Mouse (Mus musculus): ENCODE data around the gene Cblb. TPM values are rescaled to one million over a fixed set of nuclear protein-coding genes. Genes with fewer than 3 reads are reported as not detected.

The Cblb gene
- polyA plus RNA-seq, 1 experiment from 2014 or later = 7.7 TPM

DNA sequence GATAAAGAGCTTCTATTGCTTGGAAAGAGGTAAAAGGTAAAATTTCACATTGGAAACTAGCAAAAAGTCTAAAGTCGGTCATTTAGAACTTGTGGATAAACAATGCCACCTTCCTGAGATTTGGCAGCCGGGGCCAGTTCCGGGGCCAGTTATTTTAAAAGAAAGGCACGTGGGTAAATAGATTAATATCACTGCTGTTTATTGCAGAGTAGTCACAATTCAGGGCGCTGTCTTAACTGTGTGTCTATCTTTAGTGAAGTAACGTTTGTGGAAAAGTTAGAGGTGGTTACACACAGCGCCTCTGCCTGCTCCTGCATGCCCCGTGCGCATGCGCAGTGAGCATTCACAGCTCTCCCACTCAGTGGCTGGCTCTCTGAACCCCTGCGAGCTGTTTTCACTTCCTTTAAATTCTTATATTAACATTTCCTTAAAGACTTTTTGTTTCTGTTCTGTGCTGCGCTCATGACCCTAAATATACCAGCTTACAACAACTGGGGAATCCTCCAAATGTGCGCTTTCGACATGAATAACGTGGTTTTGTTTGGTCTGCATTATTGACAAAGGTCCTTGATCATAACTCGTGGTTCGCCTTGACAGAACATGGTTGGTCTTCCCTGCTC, 29.2 kb downstream of the Cblb start:
- Histone ChIP-seq H3K9ac (replicated peaks) (no peak overlapping the region), H3K27me3 (replicated peaks) (no peaks in the 10 kb centered on the region), H3K4me3 (replicated peaks) (no peak overlapping the region), H3K4me2 (no peak overlapping the region), H3K4me1 (peaks cover 32% of the 10 kb centered on the region), H3K36me3 (no peaks in the 10 kb centered on the region), H3K9me3 (replicated peaks) (no peaks in the 10 kb centered on the region), H3K27ac (replicated peaks) (peak overlapping the region; percentile 7; the same call in 1 of the 2 replicates)
- ATAC-seq (ENCODE audit: low FRiP score) = no peak
- WGBS = 83% methylated on average over 17 of the region's 17 CpGs

GRCm38 (mm10) chr16:52061015-52061481, 30.0 kb downstream of the Cblb start:
- ATAC-seq (ENCODE audit: low FRiP score) = no peak

DNA sequence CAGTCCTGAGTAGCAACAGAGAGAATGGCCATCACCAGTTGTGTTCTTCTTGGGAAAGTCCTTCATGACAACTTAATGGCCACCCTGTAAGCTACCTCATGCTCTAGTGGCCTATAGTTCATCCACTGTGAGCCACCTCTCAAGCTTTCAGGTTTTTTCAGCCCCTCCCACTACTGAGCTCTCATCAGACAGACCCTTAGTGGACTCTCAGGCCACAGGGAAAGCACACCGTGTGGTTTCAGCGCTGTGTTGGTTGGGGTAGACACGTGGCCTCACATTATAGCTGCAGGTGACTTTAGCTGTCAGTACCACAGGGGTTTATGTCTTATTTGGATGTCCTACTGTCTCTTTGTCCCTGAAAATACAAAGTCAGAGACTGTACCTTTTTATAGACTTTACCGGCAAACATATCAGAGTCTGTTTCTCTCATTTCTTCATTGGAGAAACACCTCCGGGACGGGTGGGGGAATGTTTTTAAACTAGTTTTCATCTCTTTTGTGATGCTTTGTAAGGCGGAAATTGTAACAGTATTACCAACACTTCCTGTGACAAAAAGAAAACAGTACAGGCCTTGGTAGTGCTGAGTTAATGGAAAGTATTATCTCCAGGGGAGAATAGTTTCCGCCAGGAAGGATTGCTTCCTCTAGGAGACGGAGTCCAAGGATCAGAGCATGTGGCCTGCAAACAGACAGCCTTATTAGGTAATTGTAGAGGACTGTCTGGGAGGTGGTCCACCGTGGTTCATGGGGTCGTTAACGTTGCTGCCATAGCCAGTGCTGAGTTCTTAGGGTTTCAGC, 33.5 kb downstream of the Cblb start:
- Histone ChIP-seq H3K4me1 (peaks cover 23% of the 10 kb centered on the region), H3K36me3 (no peaks in the 10 kb centered on the region), H3K27me3 (replicated peaks) (no peaks in the 10 kb centered on the region), H3K27ac (replicated peaks) (no peak overlapping the region), H3K4me2 (no peak overlapping the region), H3K9ac (replicated peaks) (no peak overlapping the region), H3K4me3 (replicated peaks) (no peak overlapping the region), H3K9me3 (replicated peaks) (no peaks in the 10 kb centered on the region)
- no peak for ATAC-seq (ENCODE audit: low FRiP score)
- WGBS = 63% methylated on average over 12 of the region's 12 CpGs

More at GRCm38 (mm10) chr16:52061015-52061481, 30.0 kb downstream of the Cblb start:
- Histone ChIP-seq H3K9ac (replicated peaks) (no peak overlapping the region), H3K36me3 (no peaks in the 10 kb centered on the region), H3K4me1 (peaks cover 32% of the 10 kb centered on the region), H3K27ac (replicated peaks) (peak overlapping the region; percentile 7; the same call in 1 of the 2 replicates), H3K9me3 (replicated peaks) (no peaks in the 10 kb centered on the region), H3K27me3 (replicated peaks) (no peaks in the 10 kb centered on the region), H3K4me2 (no peak overlapping the region), H3K4me3 (replicated peaks) (no peak overlapping the region)
- 63% methylated on average over 4 of the region's 4 CpGs for WGBS

- H3K27me3 ChIP-seq (replicated peaks) = no peaks in the 10 kb centered on the region
- H3K4me3 ChIP-seq (replicated peaks) = no peak overlapping the region
- 85% methylated on average over 10 of the region's 10 CpGs for WGBS
- H3K4me2 ChIP-seq = no peak overlapping the region
- peaks cover 12% of the 10 kb centered on the region; the same call in 1 of the 2 replicates for H3K4me1 ChIP-seq
- H3K27ac ChIP-seq (replicated peaks) = no peak overlapping the region
- no peaks in the 10 kb centered on the region for H3K36me3 ChIP-seq
- no peak for ATAC-seq (ENCODE audit: low FRiP score)
- no peaks in the 10 kb centered on the region for H3K9me3 ChIP-seq (replicated peaks)
- H3K9ac ChIP-seq (replicated peaks) = no peak overlapping the region
These were observed 36.8 kb downstream of the Cblb start for GRCm38 (mm10) chr16:52067632-52068516.

GRCm38 (mm10) chr16:52068517-52068874, 37.5 kb downstream of the Cblb start:
- H3K4me1 ChIP-seq = peaks cover 12% of the 10 kb centered on the region; the same call in 1 of the 2 replicates
- WGBS = 97% methylated on average over 3 of the region's 3 CpGs

GRCm38 (mm10) chr16:52069648-52070047, 38.6 kb downstream of the Cblb start:
- WGBS = 86% methylated on average over 6 of the region's 6 CpGs
- Histone ChIP-seq H3K9me3 (replicated peaks) (no peaks in the 10 kb centered on the region), H3K4me1 (peaks cover 9% of the 10 kb centered on the region; the same call in 1 of the 2 replicates), H3K27me3 (replicated peaks) (no peaks in the 10 kb centered on the region), H3K4me2 (no peak overlapping the region), H3K27ac (replicated peaks) (no peak overlapping the region), H3K36me3 (no peaks in the 10 kb centered on the region), H3K4me3 (replicated peaks) (no peak overlapping the region), H3K9ac (replicated peaks) (no peak overlapping the region)
- no peak for ATAC-seq (ENCODE audit: low FRiP score)

More at GRCm38 (mm10) chr16:52068517-52068874, 37.5 kb downstream of the Cblb start:
- Histone ChIP-seq H3K27me3 (replicated peaks) (no peaks in the 10 kb centered on the region), H3K4me3 (replicated peaks) (no peak overlapping the region), H3K27ac (replicated peaks) (no peak overlapping the region), H3K4me2 (no peak overlapping the region), H3K9ac (replicated peaks) (no peak overlapping the region), H3K9me3 (replicated peaks) (no peaks in the 10 kb centered on the region), H3K36me3 (no peaks in the 10 kb centered on the region)
- ATAC-seq (ENCODE audit: low FRiP score) = no peak

DNA sequence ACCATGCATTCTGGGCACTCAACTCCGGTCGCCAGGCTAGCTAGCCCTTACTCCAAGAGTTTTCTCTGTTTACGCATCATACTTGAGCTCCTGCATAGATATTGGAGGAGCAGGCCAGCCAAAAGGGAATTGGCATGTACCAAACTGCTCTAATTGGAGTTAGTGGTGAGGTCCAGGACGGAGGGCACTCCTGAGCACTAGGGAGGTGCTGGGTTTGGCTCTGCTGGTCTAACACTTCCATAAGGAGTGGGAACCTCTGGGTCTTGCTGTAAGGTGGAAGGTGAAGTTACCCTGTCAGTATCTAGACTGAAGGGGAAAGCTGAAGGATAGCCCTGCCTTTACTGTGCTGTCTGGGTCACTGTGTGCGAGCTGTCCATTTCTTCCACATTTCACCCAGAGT, 39.1 kb downstream of the Cblb start:
- Histone ChIP-seq H3K27me3 (replicated peaks) (no peaks in the 10 kb centered on the region), H3K36me3 (no peaks in the 10 kb centered on the region), H3K4me1 (peaks cover 9% of the 10 kb centered on the region; the same call in 1 of the 2 replicates), H3K9ac (replicated peaks) (no peak overlapping the region), H3K9me3 (replicated peaks) (no peaks in the 10 kb centered on the region), H3K4me2 (no peak overlapping the region), H3K4me3 (replicated peaks) (no peak overlapping the region), H3K27ac (replicated peaks) (no peak overlapping the region)
- ATAC-seq (ENCODE audit: low FRiP score) = no peak
- 88% methylated on average over 5 of the region's 5 CpGs for WGBS

- no peak overlapping the region for H3K9ac ChIP-seq (replicated peaks)
- no peak overlapping the region for H3K4me3 ChIP-seq (replicated peaks)
- ATAC-seq (ENCODE audit: low FRiP score) = no peak
- no peaks in the 10 kb centered on the region for H3K9me3 ChIP-seq (replicated peaks)
- H3K27ac ChIP-seq (replicated peaks) = no peak overlapping the region
- H3K4me1 ChIP-seq = peaks cover 9% of the 10 kb centered on the region; the same call in 1 of the 2 replicates
- H3K4me2 ChIP-seq = no peak overlapping the region
- no peaks in the 10 kb centered on the region for H3K27me3 ChIP-seq (replicated peaks)
- no peaks in the 10 kb centered on the region for H3K36me3 ChIP-seq
- WGBS = 75% methylated on average over 2 of the region's 2 CpGs
These were observed 40.3 kb downstream of the Cblb start for GRCm38 (mm10) chr16:52071290-52071689.

- WGBS = 67% methylated on average over 6 of the region's 6 CpGs
- no peaks in the 10 kb centered on the region for H3K27me3 ChIP-seq (replicated peaks)
- no peak overlapping the region for H3K9ac ChIP-seq (replicated peaks)
- no peaks in the 10 kb centered on the region for H3K36me3 ChIP-seq
- no peak overlapping the region for H3K4me3 ChIP-seq (replicated peaks)
- H3K27ac ChIP-seq (replicated peaks) = no peak overlapping the region
- ATAC-seq (ENCODE audit: low FRiP score) = no peak
- H3K4me1 ChIP-seq = peaks cover 12% of the 10 kb centered on the region
- no peak overlapping the region for H3K4me2 ChIP-seq
- H3K9me3 ChIP-seq (replicated peaks) = no peaks in the 10 kb centered on the region
These were observed 40.8 kb downstream of the Cblb start for GRCm38 (mm10) chr16:52071766-52072209.

- H3K36me3 ChIP-seq = no peaks in the 10 kb centered on the region
- H3K27ac ChIP-seq (replicated peaks) = no peak overlapping the region
- H3K9ac ChIP-seq (replicated peaks) = no peak overlapping the region
- no peaks in the 10 kb centered on the region for H3K9me3 ChIP-seq (replicated peaks)
- ATAC-seq (ENCODE audit: low FRiP score) = no peak
- 45% methylated on average over 7 of the region's 7 CpGs for WGBS
- no peaks in the 10 kb centered on the region for H3K27me3 ChIP-seq (replicated peaks)
- peaks cover 19% of the 10 kb centered on the region for H3K4me1 ChIP-seq
- no peak overlapping the region for H3K4me2 ChIP-seq
- no peak overlapping the region for H3K4me3 ChIP-seq (replicated peaks)
These were observed 45.6 kb downstream of the Cblb start for GRCm38 (mm10) chr16:52076652-52077051.

DNA sequence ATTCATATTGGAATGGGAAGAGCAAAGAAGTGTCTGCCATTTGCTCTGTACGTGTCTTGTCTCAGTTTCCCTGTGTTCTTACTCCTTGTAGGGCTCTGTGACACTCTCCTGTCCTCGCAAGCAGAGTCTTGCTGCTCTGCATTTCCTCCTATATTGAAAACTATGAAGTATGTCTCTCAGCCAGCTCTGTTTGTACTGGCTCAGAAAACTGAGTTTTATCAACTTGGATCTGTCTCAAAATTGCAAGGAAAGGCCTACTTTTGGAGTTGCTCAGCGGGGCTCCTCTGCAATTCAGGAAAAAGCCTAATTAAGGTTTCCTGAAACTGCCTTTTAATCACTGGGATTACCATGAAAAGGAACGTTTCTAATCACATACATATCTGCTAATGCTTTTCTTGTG, 46.9 kb downstream of the Cblb start:
- Histone ChIP-seq H3K36me3 (no peaks in the 10 kb centered on the region), H3K4me1 (peaks cover 19% of the 10 kb centered on the region), H3K27me3 (replicated peaks) (no peaks in the 10 kb centered on the region), H3K9me3 (replicated peaks) (no peaks in the 10 kb centered on the region), H3K4me3 (replicated peaks) (no peak overlapping the region), H3K27ac (replicated peaks) (no peak overlapping the region), H3K9ac (replicated peaks) (no peak overlapping the region), H3K4me2 (no peak overlapping the region)
- 55% methylated on average over 4 of the region's 4 CpGs for WGBS
- no peak for ATAC-seq (ENCODE audit: low FRiP score)

Data from neural tube, embryonic 15.5 days (tissue).